Mouse (Mus musculus): ENCODE data around the gene Rbbp7.
"Not testable (repeated sequence)": the region's sequence is repeated elsewhere in the genome, so short reads cannot be mapped to it uniquely, and the experiment has no call there.

The Rbbp7 gene

GRCm38 (mm10) chrX:162760115-162760942, at the start of gene Rbbp7:
TSS of gene Rbbp7 (plus strand) at chrX:162760402.
- DNase-seq (ENCODE audit: low spot score in 2 of 2), result peak; percentile 85 to 86

- DNase-seq (ENCODE audit: low spot score in 2 of 2), result no peak
These were observed 42.4 kb upstream of the Rbbp7 start for GRCm38 (mm10) chrX:162717837-162718236.

- no peak for DNase-seq (ENCODE audit: low spot score in 2 of 2)
These were observed 40.6 kb upstream of the Rbbp7 start for GRCm38 (mm10) chrX:162719615-162720014.

GRCm38 (mm10) chrX:162727367-162727777, 32.8 kb upstream of the Rbbp7 start:
- DNase-seq (ENCODE audit: low spot score in 2 of 2), result no peak

- no peak for DNase-seq (ENCODE audit: low spot score in 2 of 2)
These were observed 32.4 kb upstream of the Rbbp7 start for GRCm38 (mm10) chrX:162727795-162728194.

GRCm38 (mm10) chrX:162728228-162728627, 32.0 kb upstream of the Rbbp7 start:
- no peak for DNase-seq (ENCODE audit: low spot score in 2 of 2)

GRCm38 (mm10) chrX:162730031-162730430, 30.2 kb upstream of the Rbbp7 start:
- DNase-seq (ENCODE audit: low spot score in 2 of 2), result no peak

- peak; percentile 38 to 47 for DNase-seq (ENCODE audit: low spot score in 2 of 2)
These were observed 24.9 kb upstream of the Rbbp7 start for GRCm38 (mm10) chrX:162734997-162735929.

GRCm38 (mm10) chrX:162736140-162736659, 24.0 kb upstream of the Rbbp7 start:
- no peak for DNase-seq (ENCODE audit: low spot score in 2 of 2)

GRCm38 (mm10) chrX:162748696-162749420, 11.3 kb upstream of the Rbbp7 start:
- no peak for DNase-seq (ENCODE audit: low spot score in 2 of 2)

- DNase-seq (ENCODE audit: low spot score in 2 of 2), result no peak
These were observed 7.8 kb upstream of the Rbbp7 start for GRCm38 (mm10) chrX:162752418-162752817.

- DNase-seq (ENCODE audit: low spot score in 2 of 2), result no peak
These were observed 5.9 kb upstream of the Rbbp7 start for GRCm38 (mm10) chrX:162754314-162754713.

- no peak for DNase-seq (ENCODE audit: low spot score in 2 of 2)
These were observed 4.1 kb upstream of the Rbbp7 start for GRCm38 (mm10) chrX:162756058-162756457.

- peak; percentile 44 to 64 for DNase-seq (ENCODE audit: low spot score in 2 of 2)
These were observed 719 bp upstream of the Rbbp7 start for GRCm38 (mm10) chrX:162759251-162760114.

- peak in 1 of 2 experiments; percentile 0 for DNase-seq (ENCODE audit: low spot score in 2 of 2)
These were observed 835 bp downstream of the Rbbp7 start for GRCm38 (mm10) chrX:162760958-162761515.

- DNase-seq (ENCODE audit: low spot score in 2 of 2), result peak in 1 of 2 experiments; percentile 5
These were observed 1.7 kb downstream of the Rbbp7 start for GRCm38 (mm10) chrX:162761716-162762395.

GRCm38 (mm10) chrX:162770726-162771125, 10.5 kb downstream of the Rbbp7 start:
- no peak for DNase-seq (ENCODE audit: low spot score in 2 of 2)

GRCm38 (mm10) chrX:162788372-162788771, 28.2 kb downstream of the Rbbp7 start:
- DNase-seq (ENCODE audit: low spot score in 2 of 2), result no peak

GRCm38 (mm10) chrX:162791392-162791791, 31.2 kb downstream of the Rbbp7 start:
- DNase-seq (ENCODE audit: low spot score in 2 of 2), result not testable (repeated sequence)

GRCm38 (mm10) chrX:162800371-162800770, 40.2 kb downstream of the Rbbp7 start:
- peak in 1 of 2 experiments; percentile 6 for DNase-seq (ENCODE audit: low spot score in 2 of 2)
